Comparison of ENCODE assay signal across 10 mouse cellular contexts in genomic region chr15:83252060-83252459, GRCm38 (mm10). TPM values are rescaled to one million over a fixed set of nuclear protein-coding genes. Genes with fewer than 3 reads are reported as not detected.
A peak's percentile ranks its signal among the peaks of the same experiment; 100 is the strongest.
DNase-seq lines count a peak whose midpoint lies in the region; ATAC-seq and TF ChIP-seq lines count a peak whose summit lies in the region.
"Had no signal": no experiment of that assay in that cellular context is flagged by ENCODE, and none has a peak within 500 bp of the region (broad histone marks: within the 10 kb centered on the region; RNA-seq: fewer than 3 reads in every experiment).

No protein-coding gene starts in this region.

- H3K9ac ChIP-seq in midbrain, embryonic 15.5 days, result no peak overlapping the region
- no peak overlapping the region for H3K9ac ChIP-seq in midbrain, postnatal 0 days (replicated peaks; ENCODE audit: low read length, poor library complexity, severe bottlenecking)
- no peak overlapping the region for H3K9ac ChIP-seq in heart, adult 2 months (ENCODE audit: low read depth, low read length)
- H3K9ac ChIP-seq in kidney, embryonic 14.5 days (ENCODE audit: low read depth, low read length), result no peak overlapping the region
- H3K9ac ChIP-seq in stomach, embryonic 14.5 days (replicated peaks; ENCODE audit: low read depth, low read length), result no peak overlapping the region

- no peaks in the 10 kb centered on the region for H3K9me3 ChIP-seq in midbrain, embryonic 15.5 days
- no peaks in the 10 kb centered on the region for H3K9me3 ChIP-seq in midbrain, postnatal 0 days (ENCODE audit: low read length)
- no peaks in the 10 kb centered on the region for H3K9me3 ChIP-seq in kidney, embryonic 14.5 days (ENCODE audit: control insufficient read depth, low read length)
- H3K9me3 ChIP-seq in stomach, embryonic 14.5 days (ENCODE audit: control insufficient read depth, low read depth, low read length), result 0 out of 2 replicates have a peak, but pooled peaks cover 2% of the 10 kb centered on the region

- ATAC-seq in midbrain, embryonic 15.5 days (replicated peaks), result no peak
- ATAC-seq in midbrain, postnatal 0 days (ENCODE audit: low FRiP score), result no peak
- ATAC-seq in kidney, embryonic 14.5 days (ENCODE audit: low FRiP score, low TSS enrichment), result no peak
- no peak for ATAC-seq in stomach, embryonic 14.5 days (ENCODE audit: insufficient number of reproducible peaks, insufficient read depth, low FRiP score, low read depth)

- H3K4me2 ChIP-seq in midbrain, embryonic 15.5 days, result no peak overlapping the region
- no peak overlapping the region for H3K4me2 ChIP-seq in midbrain, postnatal 0 days (ENCODE audit: low read depth, low read length, poor library complexity, severe bottlenecking)
- H3K4me2 ChIP-seq in kidney, embryonic 14.5 days (replicated peaks; ENCODE audit: low read depth, low read length), result no peak overlapping the region; the same call in 1 of the 2 replicates
- peak overlapping the region; percentile 98; the same call in 1 of the 2 replicates for H3K4me2 ChIP-seq in stomach, embryonic 14.5 days (replicated peaks; ENCODE audit: low read depth, low read length)

- 0 out of 2 replicates have a peak overlapping the region, but pooled peaks have one; percentile 39 for H3K4me3 ChIP-seq in midbrain, embryonic 15.5 days
- no peak overlapping the region for H3K4me3 ChIP-seq in midbrain, postnatal 0 days (ENCODE audit: low read depth, low read length)
- no peak overlapping the region for H3K4me3 ChIP-seq in heart, adult 2 months
- peak overlapping the region; percentile 68; the same call in 1 of the 2 replicates for H3K4me3 ChIP-seq in kidney, embryonic 14.5 days (ENCODE audit: low read length)
- no peak overlapping the region for H3K4me3 ChIP-seq in stomach, embryonic 14.5 days (ENCODE audit: low read depth, low read length)

- H3K27me3 ChIP-seq in midbrain, embryonic 15.5 days (replicated peaks), result peaks cover 38% of the 10 kb centered on the region
- peaks cover 27% of the 10 kb centered on the region for H3K27me3 ChIP-seq in midbrain, postnatal 0 days (ENCODE audit: insufficient read depth, low read length)
- peaks cover 4% of the 10 kb centered on the region for H3K27me3 ChIP-seq in heart, adult 2 months (ENCODE audit: control insufficient read depth, insufficient read depth, low read length)
- H3K27me3 ChIP-seq in kidney, embryonic 14.5 days (ENCODE audit: control insufficient read depth, insufficient read depth, low read length), result peaks cover 26% of the 10 kb centered on the region
- H3K27me3 ChIP-seq in stomach, embryonic 14.5 days (ENCODE audit: control insufficient read depth, insufficient read depth, low read length), result 0 out of 2 replicates have a peak, but pooled peaks cover 9% of the 10 kb centered on the region

- H3K36me3 ChIP-seq in midbrain, embryonic 15.5 days (replicated peaks), result no peaks in the 10 kb centered on the region
- H3K36me3 ChIP-seq in midbrain, postnatal 0 days (ENCODE audit: insufficient read depth, low read length), result no peaks in the 10 kb centered on the region
- H3K36me3 ChIP-seq in heart, adult 2 months (ENCODE audit: control insufficient read depth, insufficient read depth, low read length), result no peaks in the 10 kb centered on the region
- H3K36me3 ChIP-seq in kidney, embryonic 14.5 days (ENCODE audit: control insufficient read depth, insufficient read depth, low read length), result no peaks in the 10 kb centered on the region
- H3K36me3 ChIP-seq in stomach, embryonic 14.5 days (ENCODE audit: control insufficient read depth, insufficient read depth, low read length), result no peaks in the 10 kb centered on the region

- DNase-seq in midbrain, postnatal 0 days (ENCODE audit: low spot score), result no peak
- DNase-seq in heart, adult 2 months, result peak; percentile 58 to 68
- DNase-seq in thymus, postnatal 25 days, result no peak
- no peak for DNase-seq in embryo, embryonic 10 days (ENCODE audit: low spot score)
- DNase-seq in right cerebral cortex, postnatal 10 days (ENCODE audit: low spot score in 2 of 2), result no peak

- TF ChIP-seq POLR2A in heart, adult 2 months (IDR thresholded peaks at IDR 0.05; ENCODE audit: insufficient read depth, low read depth, low read length), result no peak

- peaks cover 13% of the 10 kb centered on the region; the same call in 1 of the 2 replicates for H3K4me1 ChIP-seq in midbrain, embryonic 15.5 days
- no peaks in the 10 kb centered on the region for H3K4me1 ChIP-seq in midbrain, postnatal 0 days (ENCODE audit: insufficient read depth, low read length)
- no peaks in the 10 kb centered on the region for H3K4me1 ChIP-seq in heart, adult 2 months (ENCODE audit: control insufficient read depth, insufficient read depth, low read length)
- H3K4me1 ChIP-seq in kidney, embryonic 14.5 days (ENCODE audit: control insufficient read depth, insufficient read depth, low read length), result 0 out of 2 replicates have a peak, but pooled peaks cover 3% of the 10 kb centered on the region
- H3K4me1 ChIP-seq in stomach, embryonic 14.5 days (ENCODE audit: control insufficient read depth, insufficient read depth, low read length), result 0 out of 2 replicates have a peak, but pooled peaks cover 3% of the 10 kb centered on the region

- WGBS in midbrain, embryonic 15.5 days, result 73% methylated on average over 14 of the region's 14 CpGs
- 74% methylated on average over 14 of the region's 14 CpGs for WGBS in midbrain, postnatal 0 days
- WGBS in heart, adult 2 months, result 31% methylated on average over 14 of the region's 14 CpGs
- 66% methylated on average over 14 of the region's 14 CpGs for WGBS in kidney, embryonic 14.5 days
- WGBS in stomach, embryonic 14.5 days, result 66% methylated on average over 14 of the region's 14 CpGs

- intact Hi-C loops in heart, adult 2 months (cut with DNase I), result loop anchor here (5.0 kb wide), 2 partner anchors 40 to 45 kb away; no protein-coding TSS in a partner anchor

- no peak for TF ChIP-seq CTCF in midbrain, postnatal 0 days (IDR thresholded peaks at IDR 0.05)
- no peak for TF ChIP-seq CTCF in heart, adult 2 months (IDR thresholded peaks at IDR 0.05)

- H3K27ac ChIP-seq in midbrain, embryonic 15.5 days, result no peak overlapping the region
- H3K27ac ChIP-seq in midbrain, postnatal 0 days (ENCODE audit: low read depth, low read length), result no peak overlapping the region
- H3K27ac ChIP-seq in heart, adult 2 months, result peak overlapping the region; percentile 86
- no peak overlapping the region for H3K27ac ChIP-seq in kidney, embryonic 14.5 days (ENCODE audit: low read depth, low read length)
- H3K27ac ChIP-seq in stomach, embryonic 14.5 days (ENCODE audit: low read length), result no peak overlapping the region

- H3K79me2 ChIP-seq in heart, adult 2 months (replicated peaks; ENCODE audit: control insufficient read depth, insufficient read depth, low read length), result no peaks in the 10 kb centered on the region

- no peak for TF ChIP-seq EP300 in heart, adult 2 months (IDR thresholded peaks at IDR 0.05; ENCODE audit: insufficient read depth, low read depth, low read length)

RNA-seq across cellular contexts. Expression of gene A4galt, which starts 0.5 kb away (rescaled TPM):
- 3.4 and 3.7 TPM in 2 replicates for polyA plus RNA-seq in midbrain, embryonic 15.5 days (2015; fragmentation: Nextera tagmentation; extraction: Ambion mirVana)
- total RNA-seq in midbrain, postnatal 0 days (2014; rRNA removed), result 7.9 and 8.6 TPM in 2 replicates
- polyA plus RNA-seq in midbrain, postnatal 0 days (2015; fragmentation: Nextera tagmentation; extraction: Ambion mirVana), result 5.1 and 5.6 TPM in 2 replicates
- 1 to 10 TPM; 5.2 to 6.3 TPM for total RNA-seq in heart, adult 2 months (2021)
- 9.7 and 14.9 TPM in 2 replicates for polyA plus RNA-seq in heart, adult 2 months (2012; rRNA removed)
- polyA plus RNA-seq in kidney, embryonic 14.5 days (2014; fragmentation: Nextera tagmentation; extraction: Ambion mirVana), result 14.8 and 19.9 TPM in 2 replicates
- polyA plus RNA-seq in stomach, embryonic 14.5 days (2014; fragmentation: Nextera tagmentation; extraction: Ambion mirVana), result 9.6 and 13.4 TPM in 2 replicates
- total RNA-seq: common myeloid progenitor, adult 5-6 weeks had no signal
- polyA plus RNA-seq: limb, embryonic 11.5 days had no signal

Comparison
In these comparisons a context has a peak if more than half of its experiments do, and no peak if none do; other contexts are left out.
1. H3K4me3 ChIP-seq: peak in midbrain, embryonic 15.5 days (single experiment) and kidney, embryonic 14.5 days (single experiment); none in midbrain, postnatal 0 days (single experiment), heart, adult 2 months (single experiment) and stomach, embryonic 14.5 days (single experiment).
2. DNase-seq: peak in heart, adult 2 months (2 of 2); none in midbrain, postnatal 0 days (single experiment), thymus, postnatal 25 days (single experiment), embryo, embryonic 10 days (single experiment) and right cerebral cortex, postnatal 10 days (0 of 2).